Mouse (Mus musculus) ovary, postnatal 14 days (tissue): ENCODE results near the gene Zscan20.
A peak's percentile ranks its signal among the peaks of the same experiment; 100 is the strongest.
"Not testable (repeated sequence)": the region's sequence is repeated elsewhere in the genome, so short reads cannot be mapped to it uniquely, and the experiment has no call there.

Experiments used
- DNase-seq: peaks from one replicate; pipeline ENCODE4 v3.0.0; 2022; ENCODE audit warnings: low spot score

The Zscan20 gene

DNA sequence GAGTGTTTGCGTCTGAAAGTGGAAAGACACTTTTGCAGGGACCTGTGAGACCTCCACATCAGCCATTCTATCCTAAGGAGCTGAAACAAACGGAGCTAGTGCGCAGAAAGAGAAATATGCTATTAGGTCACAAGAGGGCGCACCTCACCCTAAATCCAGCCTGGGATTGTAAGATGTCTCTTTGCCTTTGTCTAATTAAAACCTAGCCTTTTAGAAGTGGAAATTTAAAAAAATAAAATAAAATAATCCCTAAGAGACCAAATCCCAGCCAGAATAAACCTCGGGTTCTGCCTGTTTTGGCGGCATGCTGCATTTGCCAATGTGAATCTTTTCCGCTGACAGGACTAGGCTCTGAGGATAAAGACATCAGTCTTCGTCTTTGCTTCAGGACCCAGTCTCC, 3.4 kb upstream of the Zscan20 start:
- no peak for DNase-seq

DNA sequence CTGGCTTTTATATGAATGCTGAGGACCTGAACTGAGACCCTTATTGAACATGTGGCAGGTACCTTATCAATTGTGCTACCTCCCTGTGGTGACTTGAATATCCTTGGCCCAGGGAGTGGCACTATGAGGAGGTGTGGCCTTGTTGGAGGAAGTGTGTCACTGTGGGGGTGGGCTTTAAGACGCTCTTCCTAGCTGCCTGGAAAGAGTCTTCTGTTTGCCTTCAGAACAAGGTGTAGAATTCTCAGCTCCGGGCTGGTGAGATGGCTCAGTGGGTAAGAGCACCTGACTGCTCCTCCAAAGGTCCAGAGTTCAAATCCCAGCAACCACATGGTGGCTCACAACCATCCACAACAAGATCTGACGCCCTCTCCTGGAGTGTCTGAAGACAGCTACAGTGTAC, 1.8 kb upstream of the Zscan20 start:
- not testable (repeated sequence) for DNase-seq

DNA sequence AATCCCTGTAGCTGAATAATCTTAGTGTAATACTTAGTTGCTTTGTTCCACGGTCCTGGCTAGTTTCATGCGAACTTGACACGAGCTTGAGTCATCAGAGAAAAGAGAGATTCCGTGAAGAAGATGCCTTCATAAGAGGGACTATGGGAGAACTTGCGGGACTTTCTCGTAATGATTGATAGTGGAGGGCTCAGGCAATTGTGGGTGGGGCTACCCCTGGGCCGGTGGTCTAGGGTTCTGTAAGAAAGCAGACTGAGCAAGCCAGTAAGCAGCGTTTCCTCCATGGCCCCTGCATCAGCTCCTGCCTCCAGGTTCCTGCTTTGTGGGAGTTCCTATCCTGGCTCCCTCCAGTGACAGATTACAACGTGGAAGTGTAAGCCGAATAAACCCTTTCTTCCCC, 808 bp upstream of the Zscan20 start:
- DNase-seq = no peak

DNA sequence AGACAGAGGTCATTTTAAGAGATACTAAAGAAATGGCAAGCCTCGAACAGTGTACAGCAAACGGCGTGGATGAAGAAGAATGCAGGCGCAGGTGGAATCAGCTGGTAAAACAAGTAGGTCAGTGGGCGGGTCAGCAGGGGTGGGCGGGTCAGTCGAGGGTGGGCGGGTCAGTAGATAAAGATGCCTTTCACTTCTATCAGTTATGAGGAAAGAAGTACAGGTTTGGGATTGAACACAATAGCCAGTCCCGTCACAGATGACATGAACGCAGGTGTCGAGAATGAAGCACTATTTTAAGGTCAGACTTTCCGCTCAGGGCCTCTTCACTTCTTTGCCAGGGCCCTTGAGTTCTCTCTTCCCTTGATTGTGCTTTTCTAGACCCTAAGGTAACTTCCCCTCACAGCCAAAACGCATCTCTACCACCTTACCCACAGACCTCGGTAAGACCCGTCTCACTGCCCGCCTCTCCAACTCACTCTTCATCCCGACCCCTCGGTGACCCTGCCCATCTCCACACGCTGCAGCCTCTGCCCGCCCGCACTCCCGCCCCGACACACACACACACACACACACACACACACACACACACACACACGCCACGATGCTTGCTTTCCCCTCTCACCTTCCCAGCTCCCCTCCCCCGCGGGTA, 498 bp downstream of the Zscan20 start:
- DNase-seq = no peak

GRCm38 (mm10) chr4:128607661-128608060, 2.2 kb downstream of the Zscan20 start:
- DNase-seq = no peak

- DNase-seq = no peak
Observed at GRCm38 (mm10) chr4:128606586-128606985, 3.3 kb downstream of the Zscan20 start.

GRCm38 (mm10) chr4:128597801-128598560, 11.9 kb downstream of the Zscan20 start:
- no peak for DNase-seq

DNA sequence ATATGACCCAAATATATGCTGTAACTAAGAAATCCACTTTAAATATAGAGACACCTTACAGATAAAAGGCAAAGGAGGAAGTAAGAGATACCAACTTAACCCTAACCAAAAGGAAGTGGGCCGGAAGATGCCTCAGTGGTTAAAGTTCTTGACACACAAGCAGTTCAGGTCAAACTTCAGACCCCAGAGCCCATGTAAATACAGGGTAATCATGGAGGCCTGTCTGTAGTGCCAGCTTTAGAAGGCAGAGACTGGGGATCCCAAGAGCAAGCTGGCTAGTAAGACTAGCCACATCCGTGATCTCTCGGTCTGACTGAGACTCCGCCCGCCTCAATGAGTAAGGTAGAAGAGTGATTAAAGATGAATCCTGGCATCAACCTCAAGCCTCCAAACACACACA, 15.8 kb downstream of the Zscan20 start:
- no peak for DNase-seq

DNA sequence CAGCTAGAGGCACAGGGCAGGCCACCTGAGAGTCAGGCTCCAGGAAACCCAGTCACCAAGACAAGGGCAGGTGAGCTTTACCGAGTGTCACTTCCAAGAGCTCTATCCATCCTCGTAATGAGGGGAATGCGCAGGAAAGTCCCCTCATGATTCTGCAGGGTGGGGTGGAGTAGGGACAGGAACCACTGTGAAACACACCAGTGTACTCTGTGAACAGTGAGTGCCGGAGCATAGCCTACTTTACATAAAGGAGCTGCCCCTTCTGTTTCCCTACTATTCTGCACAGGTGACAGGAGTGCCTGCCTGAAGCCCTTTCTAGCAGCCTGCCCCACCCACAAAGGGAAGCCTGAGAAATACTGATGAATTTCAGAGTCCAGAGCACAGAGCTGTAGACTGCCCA, 16.6 kb downstream of the Zscan20 start:
- no peak for DNase-seq

DNA sequence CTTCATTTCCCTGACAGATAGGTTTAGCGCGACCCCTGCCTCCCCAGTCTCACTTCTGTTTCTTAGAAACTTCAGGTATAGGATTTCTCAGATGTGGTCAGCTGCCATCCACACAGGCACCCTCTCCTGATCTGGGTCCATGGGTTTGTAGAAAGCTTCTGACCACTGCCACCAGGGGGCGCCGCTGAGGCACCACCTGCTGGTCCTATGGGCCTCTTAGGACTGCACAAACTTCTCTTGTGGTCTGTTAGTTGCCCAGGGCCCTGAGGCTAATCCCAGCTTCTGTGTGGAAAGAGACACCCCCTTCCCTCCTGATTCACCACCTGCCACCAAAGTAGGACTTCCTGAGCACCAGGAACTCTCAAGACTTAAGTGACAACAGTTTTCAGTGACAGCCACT, 30.7 kb downstream of the Zscan20 start:
- no peak for DNase-seq

DNA sequence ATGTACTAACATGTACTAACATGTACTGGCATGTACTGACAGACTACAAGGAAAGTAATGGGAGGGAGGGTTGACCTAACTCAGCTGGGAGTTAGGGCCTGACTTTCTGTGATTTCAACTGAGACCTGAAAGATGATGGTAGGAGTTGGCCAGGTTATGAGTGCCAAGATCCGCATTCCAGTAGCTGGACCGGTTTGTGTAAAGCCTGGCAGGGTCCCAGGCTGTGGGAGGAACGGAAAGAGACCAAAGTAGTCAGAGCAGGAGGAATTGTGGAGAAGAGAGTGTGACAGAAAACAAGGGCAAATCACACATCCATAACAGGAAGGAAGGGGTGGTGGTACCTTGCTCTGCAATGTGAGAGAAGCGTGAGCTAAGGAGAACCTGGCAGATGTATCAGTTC, 34.1 kb downstream of the Zscan20 start:
- DNase-seq = peak; percentile 35

DNA sequence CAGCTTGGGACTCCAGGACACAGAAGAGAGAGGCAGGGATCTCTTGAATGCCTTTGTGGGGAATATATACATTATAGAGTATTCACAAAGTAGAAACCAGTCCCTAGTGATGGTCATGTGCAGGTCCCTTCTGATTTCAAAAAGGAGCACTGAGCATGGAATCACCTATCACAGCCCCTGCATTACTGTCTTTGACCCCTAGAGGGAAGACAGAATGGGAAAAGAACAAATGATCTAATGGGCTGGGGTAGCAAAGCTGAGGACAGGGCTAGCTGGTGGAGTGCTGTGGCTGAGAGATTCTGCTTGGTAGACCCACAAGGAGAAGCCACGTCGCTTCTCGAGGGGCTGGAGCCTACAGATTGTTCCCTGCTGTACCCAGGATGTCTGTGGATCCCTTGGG, 49.6 kb downstream of the Zscan20 start:
- DNase-seq = no peak

DNA sequence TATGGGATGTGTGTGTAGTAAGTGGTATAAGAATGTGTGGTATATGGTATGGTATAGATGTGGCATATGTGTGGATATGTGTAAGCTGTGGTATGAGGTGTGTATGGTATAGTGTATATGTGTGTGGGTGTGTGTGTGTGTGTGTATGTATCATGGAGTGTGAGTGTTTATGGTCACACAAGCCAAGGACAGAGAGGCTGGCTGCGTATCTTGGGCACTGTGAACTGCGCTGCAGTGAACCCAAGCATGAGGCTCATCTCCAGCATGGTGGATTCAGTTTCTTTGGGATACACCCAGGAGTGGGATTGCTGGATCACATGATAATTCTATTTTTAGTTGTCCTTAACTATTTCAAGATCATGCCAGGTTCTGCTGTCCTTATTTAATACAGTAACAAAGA, 55.7 kb downstream of the Zscan20 start:
- no peak for DNase-seq

GRCm38 (mm10) chr4:128550756-128551155, 59.1 kb downstream of the Zscan20 start:
- no peak for DNase-seq

GRCm38 (mm10) chr4:128543956-128544486, 65.9 kb downstream of the Zscan20 start:
- not testable (repeated sequence) for DNase-seq

- peak; percentile 5 for DNase-seq
Observed at GRCm38 (mm10) chr4:128543378-128543777, 66.5 kb downstream of the Zscan20 start.
